Comparison of ENCODE assay signal across 19 mouse cellular contexts in genomic region chr3:137836543-137836942, GRCm38 (mm10).
"Had no signal": no experiment of that assay in that cellular context is flagged by ENCODE, and none has a peak within 500 bp of the region (broad histone marks: within the 10 kb centered on the region; RNA-seq: fewer than 3 reads in every experiment).

No protein-coding gene starts in this region.

- H3K27me3 ChIP-seq: limb, embryonic 12.5 days; liver, embryonic 13.5 days; lung, embryonic 15.5 days; midbrain, embryonic 15.5 days; neural tube, embryonic 13.5 days; stomach, embryonic 15.5 days had no signal

- H3K4me1 ChIP-seq: limb, embryonic 12.5 days; liver, embryonic 13.5 days; lung, embryonic 15.5 days; megakaryocyte, embryonic 14.5 days; midbrain, embryonic 15.5 days; stomach, embryonic 15.5 days had no signal

- H3K9me3 ChIP-seq: limb, embryonic 12.5 days; liver, embryonic 13.5 days; lung, embryonic 15.5 days; megakaryocyte, embryonic 14.5 days; midbrain, embryonic 15.5 days; neural tube, embryonic 13.5 days; stomach, embryonic 15.5 days had no signal

- H3K36me3 ChIP-seq: limb, embryonic 12.5 days; liver, embryonic 13.5 days; lung, embryonic 15.5 days; midbrain, embryonic 15.5 days; neural tube, embryonic 13.5 days; stomach, embryonic 15.5 days had no signal

- H3K4me2 ChIP-seq: limb, embryonic 12.5 days; liver, embryonic 13.5 days; lung, embryonic 15.5 days; midbrain, embryonic 11.5 days; midbrain, embryonic 15.5 days; neural tube, embryonic 13.5 days; stomach, embryonic 15.5 days had no signal

- ATAC-seq: liver, postnatal 0 days; midbrain, embryonic 15.5 days had no signal

- DNase-seq: kidney, postnatal 25 days; layer of hippocampus, adult 9-11 months; layer of hippocampus, postnatal 36 days; liver; liver, embryonic 13.5 days; liver, postnatal 0 days; lung, postnatal 14 days; retina, postnatal 1 day; right cerebral cortex, postnatal 4 days; spleen, adult 18-20 months; thymus, postnatal 36 days had no signal

- H3K9ac ChIP-seq: limb, embryonic 12.5 days; liver, embryonic 13.5 days; liver, postnatal 0 days; lung, embryonic 15.5 days; midbrain, embryonic 15.5 days; neural tube, embryonic 13.5 days; stomach, embryonic 15.5 days had no signal

- H3K27ac ChIP-seq: limb, embryonic 12.5 days; liver, embryonic 13.5 days; lung, embryonic 15.5 days; macrophage; midbrain, embryonic 15.5 days; neural tube, embryonic 13.5 days; stomach, embryonic 15.5 days had no signal

- H3K4me3 ChIP-seq: limb, embryonic 12.5 days; liver, embryonic 13.5 days; lung, embryonic 15.5 days; megakaryocyte, embryonic 14.5 days; midbrain, embryonic 15.5 days; neural tube, embryonic 13.5 days; stomach, embryonic 15.5 days had no signal
